Mouse (Mus musculus) midbrain, postnatal 0 days (tissue): Measurements from ENCODE around the gene Cyp2c69. TPM values are rescaled to one million over a fixed set of nuclear protein-coding genes. Genes with fewer than 3 reads are reported as not detected.
"Not testable (repeated sequence)": the region's sequence is repeated elsewhere in the genome, so short reads cannot be mapped to it uniquely, and the experiment has no call there.

Source experiments
- ATAC-seq: fragments of 200-750 bp; cut with Nextera tagmentation; 2 replicates; pipeline ENCODE4 v1.8.0; 2017; ENCODE audit warnings: moderate number of reproducible peaks, mild to moderate bottlenecking, moderate TSS enrichment, moderate library complexity; ENCODE audit not compliant: low FRiP score
- DNase-seq: peaks from one replicate; pipeline ENCODE4 v3.0.0-alpha.2; 2015; ENCODE audit warnings: low spot score
- H3K27ac ChIP-seq: fragments of 300-500 bp; sonication (generic); 2 replicates; pipeline ENCODE4 v1.5.1; 2014; ENCODE audit warnings: low read depth, mild to moderate bottlenecking, low read length, mixed read lengths
- H3K27me3 ChIP-seq: fragments of 300-500 bp; sonication (generic); 2 replicates; pipeline ENCODE4 v1.6.1; 2014; ENCODE audit warnings: low read length, control low read depth, mixed read lengths; ENCODE audit not compliant: insufficient read depth
- H3K36me3 ChIP-seq: fragments of 300-500 bp; sonication (generic); 2 replicates; pipeline ENCODE4 v1.6.1; 2014; ENCODE audit warnings: low read length, control low read depth, mixed read lengths; ENCODE audit not compliant: insufficient read depth
- H3K4me1 ChIP-seq: fragments of 300-500 bp; sonication (generic); 2 replicates; pipeline ENCODE4 v1.6.1; 2014; ENCODE audit warnings: mild to moderate bottlenecking, control low read depth, antibody characterized with exemption, low read length, mixed read lengths; ENCODE audit not compliant: insufficient read depth
- H3K4me2 ChIP-seq: fragments of 300-500 bp; sonication (generic); 2 replicates; pipeline ENCODE4 v1.6.1; 2014; ENCODE audit warnings: low read depth, mild to moderate bottlenecking, low read length, mixed read lengths; ENCODE audit not compliant: poor library complexity, severe bottlenecking
- H3K4me3 ChIP-seq: fragments of 300-500 bp; sonication (generic); 2 replicates; pipeline ENCODE4 v1.5.1; 2014; ENCODE audit warnings: low read depth, mild to moderate bottlenecking, low read length, moderate library complexity
- H3K9ac ChIP-seq: fragments of 300-500 bp; sonication (generic); replicated peaks from 2 replicates; pipeline ENCODE4 v1.6.1; 2014; ENCODE audit warnings: mild to moderate bottlenecking, low read length, moderate library complexity, mixed read lengths; ENCODE audit not compliant: poor library complexity, severe bottlenecking
- H3K9me3 ChIP-seq: fragments of 300-500 bp; sonication (generic); 2 replicates; pipeline ENCODE4 v1.6.1; 2016; ENCODE audit warnings: low read length, control low read depth
- WGBS: fragments of 180-500 bp; shearing (Covaris S2); extraction: QIAGEN DNeasy Blood & Tissue Kit; methylation state at CpG from one replicate; pipeline ENCODE4 v1.1.7; 2014; 5-methylcytosine and 5-hydroxymethylcytosine counted together
- polyA plus RNA-seq: library from polyadenylated mRNA; unstranded; fragments of >200 nt; fragmentation: Nextera tagmentation; extraction: Ambion mirVana; gene quantifications from 2 replicates; pipeline ENCODE4 v1.2.1, GENCODE M21; 2015
- total RNA-seq: library from RNA; depleted of rRNA; stranded (reverse); fragments of >200 nt; gene quantifications from 2 replicates; pipeline ENCODE4 v1.2.3, GENCODE M21; 2014; rRNA removed

Gene Cyp2c69
- total and polyA plus RNA-seq, 2 experiments from 2014 or later = not detected

DNA sequence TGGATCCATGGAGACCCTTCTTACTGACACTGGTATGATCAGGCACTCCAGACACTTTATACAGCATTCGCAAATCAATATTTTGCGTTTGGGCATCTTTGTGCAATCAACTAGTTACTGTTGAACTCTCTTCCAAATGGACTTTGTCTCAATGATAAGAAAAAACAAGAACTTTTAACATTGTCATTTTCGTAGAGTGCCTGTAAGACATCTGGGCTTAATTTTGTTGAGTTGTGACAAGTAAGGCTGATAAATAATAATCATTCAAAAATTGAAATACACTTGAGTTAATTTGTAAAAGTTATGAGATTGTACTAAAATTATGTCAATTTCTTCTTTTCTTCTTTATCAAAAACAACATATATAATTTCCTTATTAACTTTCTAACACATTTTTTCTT lies 73.9 kb downstream of the Cyp2c69 start, which contains the start of gene Cyp2c40:
Cyp2c40 (minus strand) TSS at position 101 of the 400 bp plus-strand sequence.
- ATAC-seq, H3K4me2 ChIP-seq, H3K4me1 ChIP-seq, H3K27ac ChIP-seq, H3K9me3 ChIP-seq, H3K36me3 ChIP-seq, H3K27me3 ChIP-seq, H3K4me3 ChIP-seq, DNase-seq, H3K9ac ChIP-seq: not testable (repeated sequence)
- WGBS = 94% methylated on average over 3 of the region's 3 CpGs

Other genes starting within 250 kb of the Cyp2c69 start
- not detected in 2 replicates for gene Cyp2c67, start 237.7 kb downstream of the Cyp2c69 start, total RNA-seq
- gene Cyp2c67, start 237.7 kb downstream of the Cyp2c69 start, polyA plus RNA-seq = not detected in 2 replicates
- not detected in 2 replicates for gene Cyp2c68, start 145.7 kb downstream of the Cyp2c69 start, total RNA-seq
- gene Cyp2c68, start 145.7 kb downstream of the Cyp2c69 start, polyA plus RNA-seq = not detected in 2 replicates
- not detected in 2 replicates for gene Cyp2c40, start 74.0 kb downstream of the Cyp2c69 start, total RNA-seq
- gene Cyp2c40, start 74.0 kb downstream of the Cyp2c69 start, polyA plus RNA-seq = not detected in 2 replicates
- gene Cyp2c37, start 105.6 kb upstream of the Cyp2c69 start, total RNA-seq = not detected in 2 replicates
- gene Cyp2c37, start 105.6 kb upstream of the Cyp2c69 start, polyA plus RNA-seq = not detected in 2 replicates
- gene Cyp2c54, start 187.0 kb upstream of the Cyp2c69 start, total RNA-seq = not detected in 2 replicates
- not detected in 2 replicates for gene Cyp2c54, start 187.0 kb upstream of the Cyp2c69 start, polyA plus RNA-seq
- not detected in 2 replicates for gene Cyp2c50, start 202.9 kb upstream of the Cyp2c69 start, total RNA-seq
- not detected in 2 replicates for gene Cyp2c50, start 202.9 kb upstream of the Cyp2c69 start, polyA plus RNA-seq